Mouse (Mus musculus): ENCODE data around the gene Aip. TPM values are rescaled to one million over a fixed set of nuclear protein-coding genes. Genes with fewer than 3 reads are reported as not detected.

Aip gene
- polyA plus RNA-seq, 1 experiment from 2014 or later = 97.5 TPM

DNA sequence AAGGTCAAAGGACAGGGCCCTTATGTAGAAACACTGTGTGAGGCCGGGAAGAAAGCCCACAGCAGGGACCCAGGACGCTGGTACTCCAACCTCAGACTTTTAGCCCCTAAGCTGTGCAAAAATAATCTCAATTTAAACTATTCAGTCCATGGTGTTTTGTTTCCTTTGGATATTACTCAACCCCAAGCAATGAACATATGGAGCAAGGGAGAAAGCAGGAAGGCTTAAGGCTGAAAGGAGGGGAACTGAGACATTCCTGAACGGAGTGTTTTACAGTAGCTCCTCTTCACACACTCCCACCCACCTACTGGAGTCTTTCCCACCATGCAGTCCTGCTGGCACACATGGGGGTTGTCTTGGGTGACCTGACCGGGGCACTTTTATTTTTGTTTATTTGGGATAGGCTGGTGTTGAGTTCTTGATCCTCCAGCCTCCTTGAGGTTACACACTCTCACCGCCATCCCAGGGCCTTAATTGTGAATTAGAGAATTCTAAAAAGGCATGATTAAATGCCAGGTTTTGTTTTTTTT is 30.8 kb downstream of the Aip start:
- no peak for ATAC-seq (ENCODE audit: low FRiP score, low TSS enrichment)
- H3K9ac ChIP-seq (ENCODE audit: low read depth, low read length) = no peak overlapping the region
- H3K4me3 ChIP-seq (ENCODE audit: low read length) = no peak overlapping the region
- no peak overlapping the region for H3K27ac ChIP-seq (ENCODE audit: low read depth, low read length)
- no peaks in the 10 kb centered on the region for H3K9me3 ChIP-seq (ENCODE audit: control insufficient read depth, low read length)
- 76% methylated on average over 5 of the region's 5 CpGs for WGBS
- no peak overlapping the region for H3K4me2 ChIP-seq (replicated peaks; ENCODE audit: low read depth, low read length)
- no peaks in the 10 kb centered on the region for H3K36me3 ChIP-seq (ENCODE audit: control insufficient read depth, insufficient read depth, low read length)
- H3K4me1 ChIP-seq (ENCODE audit: control insufficient read depth, insufficient read depth, low read length) = peaks cover 19% of the 10 kb centered on the region; the same call in 1 of the 2 replicates
- no peaks in the 10 kb centered on the region for H3K27me3 ChIP-seq (ENCODE audit: control insufficient read depth, insufficient read depth, low read length)

DNA sequence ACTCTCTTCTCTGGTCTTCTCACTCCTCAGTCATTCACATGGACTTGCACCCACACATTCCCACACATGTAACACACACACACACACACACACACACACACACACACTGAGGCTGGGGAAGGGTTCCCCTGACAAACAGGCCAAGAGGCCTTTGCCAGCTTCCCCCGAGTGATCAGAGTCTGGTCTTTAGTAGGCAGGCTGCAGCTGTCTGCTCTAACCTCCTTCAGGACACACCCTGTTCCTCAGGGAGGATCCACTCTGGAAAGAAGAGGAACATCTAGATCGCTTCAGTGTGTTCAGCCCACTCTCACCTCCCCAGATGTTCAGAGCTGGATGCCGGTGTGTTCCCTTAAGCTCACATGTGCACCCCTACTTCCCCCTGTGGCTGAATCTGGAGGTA is 31.3 kb downstream of the Aip start:
- H3K27me3 ChIP-seq (ENCODE audit: control insufficient read depth, insufficient read depth, low read length) = no peaks in the 10 kb centered on the region
- WGBS = 73% methylated on average over 3 of the region's 3 CpGs
- no peak overlapping the region for H3K4me2 ChIP-seq (replicated peaks; ENCODE audit: low read depth, low read length)
- no peak overlapping the region for H3K27ac ChIP-seq (ENCODE audit: low read depth, low read length)
- H3K36me3 ChIP-seq (ENCODE audit: control insufficient read depth, insufficient read depth, low read length) = no peaks in the 10 kb centered on the region
- H3K9me3 ChIP-seq (ENCODE audit: control insufficient read depth, low read length) = no peaks in the 10 kb centered on the region
- H3K4me3 ChIP-seq (ENCODE audit: low read length) = no peak overlapping the region
- ATAC-seq (ENCODE audit: low FRiP score, low TSS enrichment) = no peak
- no peak overlapping the region for H3K9ac ChIP-seq (ENCODE audit: low read depth, low read length)
- peaks cover 15% of the 10 kb centered on the region; the same call in 1 of the 2 replicates for H3K4me1 ChIP-seq (ENCODE audit: control insufficient read depth, insufficient read depth, low read length)

DNA sequence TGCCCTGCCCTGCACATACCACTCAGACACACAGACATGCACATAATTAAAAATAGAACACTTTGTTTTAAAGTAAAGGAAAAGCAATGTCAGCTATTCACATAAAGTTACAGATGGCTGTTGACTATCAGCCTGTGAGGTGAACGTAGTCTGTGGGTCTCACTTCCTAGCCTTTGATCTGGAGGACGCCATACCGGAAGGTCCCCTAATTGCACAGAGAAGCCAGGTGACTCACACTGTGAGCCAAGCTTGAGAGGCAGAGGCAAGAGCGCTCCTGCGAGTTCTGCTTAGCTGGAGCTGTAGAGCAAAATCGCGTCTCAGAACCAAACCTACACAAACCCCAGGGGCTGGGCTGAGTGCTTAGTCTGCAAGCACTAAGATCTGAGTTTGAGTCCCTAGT is 31.9 kb downstream of the Aip start:
- no peaks in the 10 kb centered on the region for H3K36me3 ChIP-seq (ENCODE audit: control insufficient read depth, insufficient read depth, low read length)
- WGBS = 45% methylated on average over 7 of the region's 7 CpGs
- H3K4me1 ChIP-seq (ENCODE audit: control insufficient read depth, insufficient read depth, low read length) = peaks cover 12% of the 10 kb centered on the region; the same call in 1 of the 2 replicates
- no peaks in the 10 kb centered on the region for H3K27me3 ChIP-seq (ENCODE audit: control insufficient read depth, insufficient read depth, low read length)
- H3K4me2 ChIP-seq (replicated peaks; ENCODE audit: low read depth, low read length) = no peak overlapping the region
- no peak overlapping the region for H3K4me3 ChIP-seq (ENCODE audit: low read length)
- H3K9ac ChIP-seq (ENCODE audit: low read depth, low read length) = no peak overlapping the region
- no peak overlapping the region for H3K27ac ChIP-seq (ENCODE audit: low read depth, low read length)
- no peaks in the 10 kb centered on the region for H3K9me3 ChIP-seq (ENCODE audit: control insufficient read depth, low read length)
- ATAC-seq (ENCODE audit: low FRiP score, low TSS enrichment) = no peak

DNA sequence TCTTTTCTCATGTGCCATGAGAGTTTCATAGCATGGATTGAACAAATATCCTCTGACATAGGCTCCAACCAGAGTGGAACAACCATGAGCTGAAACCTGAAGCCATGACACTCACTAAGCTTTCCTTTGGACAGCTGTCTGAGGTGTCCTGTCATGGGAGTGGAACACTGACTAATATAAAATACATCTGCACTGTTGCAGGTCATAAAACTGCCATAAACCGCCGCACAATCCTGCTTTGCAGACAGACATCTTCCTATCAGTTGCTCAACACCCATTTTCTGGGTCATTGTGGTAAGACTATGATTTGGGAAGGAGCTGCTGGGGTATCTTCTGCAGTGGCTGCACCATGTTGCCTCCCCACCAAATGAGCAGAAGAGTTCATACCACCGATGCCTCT is 32.9 kb downstream of the Aip start:
- Histone ChIP-seq H3K36me3 (ENCODE audit: control insufficient read depth, insufficient read depth, low read length) (no peaks in the 10 kb centered on the region), H3K9ac (ENCODE audit: low read depth, low read length) (no peak overlapping the region), H3K4me2 (replicated peaks; ENCODE audit: low read depth, low read length) (no peak overlapping the region), H3K9me3 (ENCODE audit: control insufficient read depth, low read length) (no peaks in the 10 kb centered on the region), H3K27ac (ENCODE audit: low read depth, low read length) (no peak overlapping the region), H3K4me1 (ENCODE audit: control insufficient read depth, insufficient read depth, low read length) (peaks cover 2% of the 10 kb centered on the region; the same call in 1 of the 2 replicates), H3K27me3 (ENCODE audit: control insufficient read depth, insufficient read depth, low read length) (no peaks in the 10 kb centered on the region), H3K4me3 (ENCODE audit: low read length) (no peak overlapping the region)
- WGBS = 50% methylated on average over 3 of the region's 3 CpGs
- ATAC-seq (ENCODE audit: low FRiP score, low TSS enrichment) = no peak

DNA sequence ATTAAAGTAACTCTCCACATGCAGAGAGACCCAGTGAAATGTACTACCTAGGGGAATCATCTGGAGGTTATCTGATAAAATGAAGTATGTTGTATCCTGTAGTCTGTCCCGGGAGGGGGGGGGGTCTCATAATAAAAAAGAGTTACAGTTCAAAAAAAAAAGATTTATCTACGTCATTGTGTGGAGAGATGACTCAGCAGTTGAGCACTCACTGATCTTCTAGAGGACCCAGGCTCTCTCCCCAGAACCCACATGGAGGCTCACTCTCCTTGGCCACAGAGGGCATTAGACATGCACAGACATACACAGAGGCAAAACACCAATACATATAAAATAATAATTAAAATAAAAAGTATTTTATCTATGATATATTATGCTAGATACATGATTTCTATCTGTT is 34.3 kb downstream of the Aip start:
- Histone ChIP-seq H3K27ac (ENCODE audit: low read depth, low read length) (no peak overlapping the region), H3K9ac (ENCODE audit: low read depth, low read length) (no peak overlapping the region), H3K9me3 (ENCODE audit: control insufficient read depth, low read length) (no peaks in the 10 kb centered on the region), H3K4me3 (ENCODE audit: low read length) (no peak overlapping the region), H3K4me1 (ENCODE audit: control insufficient read depth, insufficient read depth, low read length) (no peaks in the 10 kb centered on the region), H3K4me2 (replicated peaks; ENCODE audit: low read depth, low read length) (no peak overlapping the region), H3K36me3 (ENCODE audit: control insufficient read depth, insufficient read depth, low read length) (no peaks in the 10 kb centered on the region), H3K27me3 (ENCODE audit: control insufficient read depth, insufficient read depth, low read length) (no peaks in the 10 kb centered on the region)
- ATAC-seq (ENCODE audit: low FRiP score, low TSS enrichment) = no peak
- WGBS = 62% methylated on average over 2 of the region's 2 CpGs

DNA sequence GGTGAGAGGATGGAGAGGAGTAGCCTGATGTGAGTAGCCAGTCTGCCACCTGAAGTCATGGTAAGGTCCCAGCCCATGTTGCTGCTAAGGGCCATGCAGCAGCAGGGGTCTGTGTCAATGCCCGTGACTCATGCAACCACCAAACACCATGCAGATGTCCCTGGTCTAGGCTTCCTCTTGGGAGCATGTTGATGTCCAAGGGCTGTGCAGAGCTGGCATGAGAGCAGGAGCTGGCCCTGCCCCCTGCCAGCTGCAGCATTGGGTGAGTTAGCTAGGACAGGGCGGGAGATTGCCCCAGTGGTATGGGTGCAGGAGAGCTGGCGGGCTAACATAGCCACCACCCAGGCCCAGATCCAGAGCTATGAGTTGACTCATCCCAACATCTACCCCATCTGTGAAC is 35.2 kb downstream of the Aip start:
- Histone ChIP-seq H3K36me3 (ENCODE audit: control insufficient read depth, insufficient read depth, low read length) (no peaks in the 10 kb centered on the region), H3K4me3 (ENCODE audit: low read length) (no peak overlapping the region), H3K27ac (ENCODE audit: low read depth, low read length) (no peak overlapping the region), H3K9me3 (ENCODE audit: control insufficient read depth, low read length) (no peaks in the 10 kb centered on the region), H3K27me3 (ENCODE audit: control insufficient read depth, insufficient read depth, low read length) (no peaks in the 10 kb centered on the region), H3K4me2 (replicated peaks; ENCODE audit: low read depth, low read length) (no peak overlapping the region), H3K9ac (ENCODE audit: low read depth, low read length) (no peak overlapping the region), H3K4me1 (ENCODE audit: control insufficient read depth, insufficient read depth, low read length) (no peaks in the 10 kb centered on the region)
- ATAC-seq (ENCODE audit: low FRiP score, low TSS enrichment) = no peak
- 93% methylated on average over 3 of the region's 3 CpGs for WGBS

DNA sequence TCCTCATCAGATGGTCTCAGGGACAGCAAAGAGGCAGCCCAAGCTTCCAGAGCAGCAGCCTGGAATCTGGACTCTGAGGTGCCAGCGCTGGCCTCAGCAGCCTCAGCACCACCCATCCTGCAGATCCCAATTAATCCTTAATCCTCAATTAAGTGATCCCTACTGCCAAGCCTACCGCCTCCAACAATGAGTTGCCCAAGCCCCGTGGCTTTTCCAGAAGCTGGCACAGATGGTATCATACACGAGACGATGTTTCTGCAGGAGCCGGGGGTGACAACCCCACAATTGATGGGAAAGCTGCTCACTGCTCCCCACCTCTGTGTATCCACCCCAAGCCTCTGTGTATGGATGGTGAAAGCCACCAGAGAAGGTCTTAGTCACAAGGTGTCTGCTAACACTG is 36.5 kb downstream of the Aip start:
- WGBS = 77% methylated on average over 6 of the region's 6 CpGs
- ATAC-seq (ENCODE audit: low FRiP score, low TSS enrichment) = no peak
- Histone ChIP-seq H3K27ac (ENCODE audit: low read depth, low read length) (no peak overlapping the region), H3K4me1 (ENCODE audit: control insufficient read depth, insufficient read depth, low read length) (no peaks in the 10 kb centered on the region), H3K4me3 (ENCODE audit: low read length) (no peak overlapping the region), H3K9ac (ENCODE audit: low read depth, low read length) (no peak overlapping the region), H3K36me3 (ENCODE audit: control insufficient read depth, insufficient read depth, low read length) (no peaks in the 10 kb centered on the region), H3K27me3 (ENCODE audit: control insufficient read depth, insufficient read depth, low read length) (no peaks in the 10 kb centered on the region), H3K4me2 (replicated peaks; ENCODE audit: low read depth, low read length) (no peak overlapping the region), H3K9me3 (ENCODE audit: control insufficient read depth, low read length) (no peaks in the 10 kb centered on the region)

DNA sequence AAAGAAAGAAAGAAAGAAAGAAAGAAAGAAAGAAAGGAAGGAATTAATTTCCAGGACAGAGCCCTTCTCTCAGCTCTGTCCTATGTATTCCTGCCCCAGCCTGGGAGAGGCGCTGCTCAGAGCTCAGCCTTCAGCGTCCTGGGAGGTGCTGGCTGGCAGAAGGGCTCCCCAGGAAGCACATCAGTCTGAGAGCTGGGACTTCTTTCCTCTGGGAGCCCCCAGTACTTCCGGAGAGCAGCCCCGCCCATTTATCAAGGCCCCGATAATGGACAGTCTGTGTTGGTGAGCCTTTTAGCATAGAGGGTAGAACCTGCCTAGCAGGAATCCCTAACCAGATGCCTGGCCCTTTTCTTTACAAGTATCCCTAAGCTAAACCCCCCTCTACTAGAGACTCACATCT is 37.5 kb downstream of the Aip start:
- no peak overlapping the region for H3K9ac ChIP-seq (ENCODE audit: low read depth, low read length)
- no peaks in the 10 kb centered on the region for H3K27me3 ChIP-seq (ENCODE audit: control insufficient read depth, insufficient read depth, low read length)
- 37% methylated on average over 5 of the region's 5 CpGs for WGBS
- no peak overlapping the region for H3K4me2 ChIP-seq (replicated peaks; ENCODE audit: low read depth, low read length)
- H3K27ac ChIP-seq (ENCODE audit: low read depth, low read length) = no peak overlapping the region
- no peak overlapping the region for H3K4me3 ChIP-seq (ENCODE audit: low read length)
- no peaks in the 10 kb centered on the region for H3K36me3 ChIP-seq (ENCODE audit: control insufficient read depth, insufficient read depth, low read length)
- no peaks in the 10 kb centered on the region for H3K9me3 ChIP-seq (ENCODE audit: control insufficient read depth, low read length)
- ATAC-seq (ENCODE audit: low FRiP score, low TSS enrichment) = no peak
- H3K4me1 ChIP-seq (ENCODE audit: control insufficient read depth, insufficient read depth, low read length) = no peaks in the 10 kb centered on the region

DNA sequence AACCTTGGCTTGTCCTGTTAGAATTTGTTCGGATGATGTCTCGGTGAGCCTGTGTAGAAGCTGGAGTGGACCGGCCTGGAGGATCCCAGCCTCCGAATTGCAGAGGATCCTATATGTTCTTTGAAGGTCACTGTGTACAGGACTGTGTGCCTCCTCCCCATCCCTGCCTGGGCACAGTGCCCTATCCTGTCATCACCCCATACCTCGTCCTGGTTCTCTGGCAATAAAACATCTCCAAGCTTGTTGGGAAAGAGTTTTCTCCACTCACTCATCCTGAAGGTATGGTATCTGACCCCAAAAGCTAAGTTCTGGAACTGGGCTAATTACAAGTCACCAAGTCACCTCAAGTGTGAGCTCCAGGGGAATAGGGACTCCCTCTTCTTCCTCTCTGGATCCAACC is 38.6 kb downstream of the Aip start:
- H3K36me3 ChIP-seq (ENCODE audit: control insufficient read depth, insufficient read depth, low read length) = no peaks in the 10 kb centered on the region
- no peak overlapping the region for H3K4me2 ChIP-seq (replicated peaks; ENCODE audit: low read depth, low read length)
- ATAC-seq (ENCODE audit: low FRiP score, low TSS enrichment) = no peak
- no peak overlapping the region for H3K27ac ChIP-seq (ENCODE audit: low read depth, low read length)
- no peaks in the 10 kb centered on the region for H3K4me1 ChIP-seq (ENCODE audit: control insufficient read depth, insufficient read depth, low read length)
- WGBS = 86% methylated on average over 5 of the region's 5 CpGs
- H3K9ac ChIP-seq (ENCODE audit: low read depth, low read length) = no peak overlapping the region
- H3K27me3 ChIP-seq (ENCODE audit: control insufficient read depth, insufficient read depth, low read length) = no peaks in the 10 kb centered on the region
- no peaks in the 10 kb centered on the region for H3K9me3 ChIP-seq (ENCODE audit: control insufficient read depth, low read length)
- H3K4me3 ChIP-seq (ENCODE audit: low read length) = no peak overlapping the region
